Mouse (Mus musculus) kidney, adult 2 months (tissue): Measurements from ENCODE around the gene Prb1. TPM values are rescaled to one million over a fixed set of nuclear protein-coding genes. Genes with fewer than 3 reads are reported as not detected.
"Not testable (repeated sequence)": the region's sequence is repeated elsewhere in the genome, so short reads cannot be mapped to it uniquely, and the experiment has no call there.

ENCODE experiments used
- DNase-seq: peaks from one replicate; pipeline ENCODE4 v3.0.0; 2021
- H3K27ac ChIP-seq: fragments of 200-500 bp; 2 replicates; pipeline ENCODE4 v1.5.1; 2012; ENCODE audit warnings: low read depth, low read length, control low read depth, inconsistent platforms; ENCODE audit not compliant: insufficient read depth
- H3K27me3 ChIP-seq: fragments of 200-500 bp; replicated peaks from 2 replicates; pipeline ENCODE4 v1.6.1; 2012; ENCODE audit warnings: mild to moderate bottlenecking, moderate library complexity, low read length, inconsistent platforms; ENCODE audit not compliant: control insufficient read depth, insufficient read depth
- H3K36me3 ChIP-seq: fragments of 200-500 bp; 2 replicates; pipeline ENCODE4 v1.6.1; 2012; ENCODE audit warnings: mild to moderate bottlenecking, moderate library complexity, low read length, inconsistent platforms; ENCODE audit not compliant: control insufficient read depth, insufficient read depth
- H3K4me1 ChIP-seq: fragments of 200-500 bp; 2 replicates; pipeline ENCODE4 v1.6.1; 2011; ENCODE audit warnings: low read length; ENCODE audit not compliant: control insufficient read depth, insufficient read depth
- H3K4me3 ChIP-seq: fragments of 200-500 bp; 2 replicates; pipeline ENCODE4 v1.5.1; 2011; ENCODE audit warnings: mild to moderate bottlenecking, low read depth, low read length, control low read depth; ENCODE audit not compliant: insufficient read depth
- polyA plus RNA-seq: library from polyadenylated mRNA; depleted of rRNA; stranded (reverse); fragments of >200 nt; gene quantifications from 2 replicates; pipeline ENCODE4 v1.2.3, GENCODE M21; 2012; rRNA removed

Prb1 gene
- not detected in 2 replicates for polyA plus RNA-seq

DNA sequence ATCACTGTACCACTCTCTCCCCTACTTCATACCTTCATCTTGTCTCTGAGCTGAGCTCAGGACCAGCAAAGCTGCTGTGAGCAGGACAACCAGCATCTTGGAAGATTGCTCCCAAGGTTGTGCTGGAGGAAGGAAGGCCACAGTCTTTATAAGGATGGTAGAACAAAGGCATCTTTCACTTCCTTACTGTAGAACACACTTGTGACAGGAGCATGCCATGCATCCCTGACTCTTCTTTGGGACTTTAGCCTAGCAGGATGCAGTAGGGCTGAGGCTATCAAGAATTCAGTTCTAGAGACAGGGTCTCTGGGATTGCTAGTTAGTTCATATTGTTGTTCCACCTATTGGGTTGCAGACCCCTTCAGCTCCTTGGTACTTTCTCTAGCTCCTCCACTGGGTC, at the start of gene Prb1:
Gene Prb1, minus strand, starts transcription at position 101 of the 400 bp plus-strand sequence.
- not testable (repeated sequence) for H3K4me3 ChIP-seq, H3K36me3 ChIP-seq, DNase-seq, H3K4me1 ChIP-seq, H3K27ac ChIP-seq, H3K27me3 ChIP-seq

Other genes with a start within 250 kb of the Prb1 start
- not detected in 2 replicates for gene Prpmp5, start 104.2 kb upstream of the Prb1 start, polyA plus RNA-seq
- not detected in 2 replicates for gene Gm8882, start 153.6 kb upstream of the Prb1 start, polyA plus RNA-seq